Mouse (Mus musculus) heart, adult 2 months (tissue): ENCODE results near the gene Nes.

Experiments used
- CTCF ChIP-seq: fragments of 200-600 bp; IDR thresholded peaks from 2 replicates; pipeline ENCODE4 v1.8.1; 2022; ENCODE audit warnings: antibody characterized with exemption, mild to moderate bottlenecking, moderate library complexity
- EP300 ChIP-seq: fragments of 200-500 bp; IDR thresholded peaks from 2 replicates; pipeline ENCODE4 v1.6.1; 2011; ENCODE audit warnings: low read depth, low read length, control low read depth; ENCODE audit not compliant: insufficient read depth
- POLR2A ChIP-seq: fragments of 200-500 bp; IDR thresholded peaks from 2 replicates; pipeline ENCODE4 v1.6.1; 2011; ENCODE audit warnings: mild to moderate bottlenecking, low read depth, low read length, control low read depth; ENCODE audit not compliant: insufficient read depth

GRCm38 (mm10) chr3:87935776-87936175 lies 35.1 kb upstream of the Nes start:
- TF ChIP-seq CTCF: peak; percentile 99
- TF ChIP-seq POLR2A: no peak
- TF ChIP-seq EP300: peak; percentile 80; the same call in 1 of the 2 replicates
